Mouse (Mus musculus) testis, adult 2 months (tissue): ENCODE measurements around the gene Nkd2.

Experiments
- CTCF ChIP-seq: fragments of 200-500 bp; IDR thresholded peaks from 2 replicates; pipeline ENCODE4 v1.5.1; 2012; ENCODE audit warnings: low read depth, mild to moderate bottlenecking, inconsistent platforms, low read length, moderate library complexity; ENCODE audit not compliant: control insufficient read depth, insufficient read depth, insufficient replicate concordance
- POLR2A ChIP-seq: fragments of 200-500 bp; IDR thresholded peaks from 2 replicates; pipeline ENCODE4 v1.6.1; 2012; ENCODE audit warnings: low read depth, mild to moderate bottlenecking, inconsistent platforms, low read length, moderate library complexity; ENCODE audit not compliant: control insufficient read depth

DNA sequence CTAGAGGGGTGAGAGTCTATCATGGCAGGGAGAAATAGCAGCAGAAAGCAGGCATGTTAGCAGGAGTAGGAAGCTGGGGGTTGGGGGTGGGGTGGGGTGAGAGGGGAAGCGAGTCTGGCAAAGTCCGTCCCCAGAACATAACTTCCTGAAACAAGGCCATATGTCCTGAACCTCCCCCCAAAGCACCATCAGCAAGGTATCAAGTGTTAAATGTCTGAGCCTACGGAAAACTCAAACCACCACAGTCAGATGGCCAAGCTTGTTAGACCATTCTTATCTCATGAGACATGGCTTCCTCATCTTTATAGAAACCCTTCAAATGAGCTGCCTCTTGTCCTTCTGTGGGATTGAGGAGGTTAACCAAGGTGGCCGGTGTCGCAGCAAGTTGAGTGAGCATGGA lies 54.3 kb downstream of the Nkd2 start:
- TF ChIP-seq CTCF: no peak
- TF ChIP-seq POLR2A: no peak
